Mouse (Mus musculus) small intestine, adult 2 months (tissue): ENCODE measurements around the gene Wdhd1. TPM values are rescaled to one million over a fixed set of nuclear protein-coding genes. Genes with fewer than 3 reads are reported as not detected.

Experiments
- H3K27ac ChIP-seq: fragments of 200-500 bp; 2 replicates; pipeline ENCODE4 v1.5.1; 2012; ENCODE audit warnings: low read depth, low read length, control low read depth, inconsistent platforms; ENCODE audit not compliant: insufficient read depth
- H3K27me3 ChIP-seq: fragments of 200-500 bp; 2 replicates; pipeline ENCODE4 v1.6.1; 2012; ENCODE audit warnings: mild to moderate bottlenecking, moderate library complexity, low read length, inconsistent platforms; ENCODE audit not compliant: control insufficient read depth, insufficient read depth
- H3K36me3 ChIP-seq: fragments of 200-500 bp; 2 replicates; pipeline ENCODE4 v1.6.1; 2012; ENCODE audit warnings: mild to moderate bottlenecking, low read length, control low read depth, inconsistent platforms; ENCODE audit not compliant: control insufficient read depth, insufficient read depth
- H3K4me1 ChIP-seq: fragments of 200-500 bp; 2 replicates; pipeline ENCODE4 v1.6.1; 2012; ENCODE audit warnings: low read length, inconsistent platforms, mixed read lengths; ENCODE audit not compliant: control insufficient read depth, insufficient read depth, insufficient read length
- H3K4me3 ChIP-seq: fragments of 200-500 bp; 2 replicates; pipeline ENCODE4 v1.5.1; 2012; ENCODE audit warnings: low read depth, mild to moderate bottlenecking, control low read depth, inconsistent platforms, low read length, moderate library complexity
- CTCF ChIP-seq: fragments of 200-500 bp; IDR thresholded peaks from 2 replicates; pipeline ENCODE4 v1.5.1; 2012; ENCODE audit warnings: low read depth, mild to moderate bottlenecking, control low read depth, inconsistent platforms, low read length, moderate library complexity, mixed read lengths; ENCODE audit not compliant: insufficient replicate concordance, insufficient read length; ENCODE audit errors: extremely low read depth
- POLR2A ChIP-seq: fragments of 200-500 bp; IDR thresholded peaks from 2 replicates; pipeline ENCODE4 v1.6.1; 2012; ENCODE audit warnings: low read depth, mild to moderate bottlenecking, control low read depth, inconsistent platforms, low read length, moderate library complexity
- WGBS: fragments of 180-500 bp; shearing (Covaris S2); methylation state at CpG from one replicate; pipeline ENCODE4 v1.1.7; 2018; 5-methylcytosine and 5-hydroxymethylcytosine counted together
- polyA plus RNA-seq: library from polyadenylated mRNA; depleted of rRNA; stranded (reverse); fragments of >200 nt; gene quantifications from 2 replicates; pipeline ENCODE4 v1.2.3, GENCODE M21; 2012

The Wdhd1 gene
- polyA plus RNA-seq, 1 experiment = 1.3 TPM

DNA sequence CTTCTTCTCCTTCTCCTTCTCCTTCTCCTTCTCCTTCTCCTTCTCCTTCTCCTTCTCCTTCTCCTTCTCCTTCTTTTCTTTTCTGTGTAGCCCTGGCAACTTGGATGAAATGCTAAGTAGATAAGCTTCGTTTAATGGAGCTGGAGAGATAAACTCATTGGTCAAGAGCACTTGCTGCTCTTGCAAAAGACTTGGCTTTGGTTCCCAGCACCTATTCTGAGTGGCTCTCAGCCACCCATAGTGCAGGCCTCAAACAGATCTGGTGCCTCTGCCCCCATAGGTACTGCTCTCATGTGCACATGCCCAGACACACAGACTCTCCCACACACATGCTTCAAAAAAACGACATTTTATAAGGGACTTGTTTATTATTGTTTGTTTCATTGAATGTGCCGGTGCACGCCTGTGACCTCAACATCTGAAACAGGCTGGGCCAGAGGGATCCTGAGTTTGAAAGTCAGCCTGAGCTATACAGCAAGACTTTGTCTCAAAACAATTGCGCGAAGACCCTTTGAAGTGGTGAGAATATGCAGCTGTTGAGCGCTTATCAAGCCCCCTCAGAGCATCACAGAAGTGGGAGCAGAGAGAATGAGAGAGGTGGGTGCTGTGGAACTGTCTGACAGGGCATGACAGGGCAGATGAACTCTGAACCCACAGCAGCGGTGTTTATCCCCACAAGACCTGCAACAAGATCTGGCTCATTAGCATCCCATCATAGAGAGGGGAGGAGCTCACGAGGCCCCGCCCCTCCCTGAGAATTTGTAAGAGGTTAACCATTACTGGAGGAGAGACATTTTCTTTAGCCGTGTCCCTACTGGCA, 53.8 kb downstream of the Wdhd1 start:
- no peaks in the 10 kb centered on the region for H3K4me1 ChIP-seq
- H3K4me3 ChIP-seq = no peak overlapping the region
- TF ChIP-seq POLR2A (no peak), CTCF (no peak)
- no peaks in the 10 kb centered on the region for H3K36me3 ChIP-seq
- WGBS = 69% methylated on average over 11 of the region's 11 CpGs
- no peaks in the 10 kb centered on the region for H3K27me3 ChIP-seq
- no peak overlapping the region for H3K27ac ChIP-seq

GRCm38 (mm10) chr14:47221567-47221966, 55.1 kb downstream of the Wdhd1 start:
- Histone ChIP-seq H3K4me1 (no peaks in the 10 kb centered on the region), H3K4me3 (no peak overlapping the region), H3K27me3 (no peaks in the 10 kb centered on the region), H3K27ac (no peak overlapping the region), H3K36me3 (no peaks in the 10 kb centered on the region)
- 83% methylated on average over 11 of the region's 11 CpGs for WGBS
- TF ChIP-seq POLR2A = no peak
- no peak for TF ChIP-seq CTCF

- H3K4me1 ChIP-seq = no peaks in the 10 kb centered on the region
- no peaks in the 10 kb centered on the region for H3K27me3 ChIP-seq
- TF ChIP-seq POLR2A (no peak), CTCF (no peak)
- H3K4me3 ChIP-seq = no peak overlapping the region
- WGBS = 83% methylated on average over 8 of the region's 8 CpGs
- H3K27ac ChIP-seq = no peak overlapping the region
- no peaks in the 10 kb centered on the region for H3K36me3 ChIP-seq
Observed at GRCm38 (mm10) chr14:47220231-47221025, 56.2 kb downstream of the Wdhd1 start.

DNA sequence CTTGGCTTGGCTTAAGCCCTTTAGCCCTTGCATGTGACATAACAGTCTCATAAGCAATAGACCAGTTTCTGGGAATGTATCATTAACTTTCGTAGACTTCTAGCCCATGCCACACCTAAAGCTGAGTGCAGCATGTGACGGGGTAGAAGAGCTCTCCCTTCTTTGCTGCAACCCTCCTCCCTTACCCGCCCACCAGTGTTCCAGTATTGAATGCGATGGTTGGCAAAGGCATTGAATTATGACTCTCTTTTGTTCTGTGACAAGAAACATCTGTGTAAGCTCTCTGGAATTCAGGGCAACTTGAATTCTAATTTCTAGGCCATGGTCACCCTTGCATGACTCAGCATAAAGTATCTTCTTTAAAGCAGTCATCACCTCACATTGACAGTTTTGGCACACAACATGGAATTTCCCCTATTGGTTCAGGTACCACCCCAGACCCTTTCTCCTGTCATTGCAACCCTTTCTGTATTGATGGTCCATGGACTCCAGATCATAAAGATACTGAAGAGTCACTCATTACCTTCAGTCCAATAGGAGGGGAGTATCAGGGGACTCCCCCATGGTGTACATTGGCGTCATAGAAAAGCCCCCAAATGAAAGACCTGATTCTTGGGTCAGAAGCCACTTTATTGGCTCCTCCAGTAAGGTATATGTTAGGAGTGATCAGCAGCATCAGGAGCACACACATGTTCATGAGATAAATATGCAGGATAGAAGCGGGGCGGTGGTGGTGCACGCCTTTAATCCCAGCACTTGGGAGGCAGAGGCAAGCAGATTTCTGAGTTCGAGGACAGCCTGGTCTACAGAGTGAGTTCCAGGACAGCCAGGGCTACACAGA, 57.7 kb downstream of the Wdhd1 start:
- WGBS = 88% methylated on average over 9 of the region's 9 CpGs
- Histone ChIP-seq H3K27me3 (no peaks in the 10 kb centered on the region), H3K4me1 (no peaks in the 10 kb centered on the region; the same call in 1 of the 2 replicates), H3K27ac (no peak overlapping the region), H3K4me3 (no peak overlapping the region), H3K36me3 (no peaks in the 10 kb centered on the region)
- no peak for TF ChIP-seq POLR2A
- no peak for TF ChIP-seq CTCF

DNA sequence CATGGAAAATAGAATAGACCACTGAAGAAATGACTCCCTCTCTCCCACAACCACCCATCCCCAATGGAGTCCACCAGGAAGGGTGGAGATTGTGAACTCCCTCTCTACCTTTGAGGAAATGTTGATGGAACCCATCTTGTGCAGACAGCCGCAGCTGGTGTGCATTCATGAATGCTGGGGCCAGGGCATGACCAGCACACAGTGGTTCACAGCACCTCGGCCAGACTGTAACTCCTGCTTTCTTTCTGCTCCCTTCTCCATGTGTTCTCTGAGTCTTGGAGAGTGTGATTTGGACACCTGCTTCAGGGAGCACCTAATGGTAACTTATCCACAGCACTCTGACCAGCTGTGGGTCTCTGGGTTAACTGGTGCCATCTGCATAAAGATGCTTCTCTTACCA, 60.1 kb downstream of the Wdhd1 start:
- WGBS = 81% methylated on average over 2 of the region's 2 CpGs
- Histone ChIP-seq H3K27me3 (no peaks in the 10 kb centered on the region), H3K36me3 (no peaks in the 10 kb centered on the region), H3K4me1 (peaks cover 3% of the 10 kb centered on the region; the same call in 1 of the 2 replicates), H3K27ac (no peak overlapping the region), H3K4me3 (no peak overlapping the region)
- TF ChIP-seq POLR2A (no peak), CTCF (no peak)

DNA sequence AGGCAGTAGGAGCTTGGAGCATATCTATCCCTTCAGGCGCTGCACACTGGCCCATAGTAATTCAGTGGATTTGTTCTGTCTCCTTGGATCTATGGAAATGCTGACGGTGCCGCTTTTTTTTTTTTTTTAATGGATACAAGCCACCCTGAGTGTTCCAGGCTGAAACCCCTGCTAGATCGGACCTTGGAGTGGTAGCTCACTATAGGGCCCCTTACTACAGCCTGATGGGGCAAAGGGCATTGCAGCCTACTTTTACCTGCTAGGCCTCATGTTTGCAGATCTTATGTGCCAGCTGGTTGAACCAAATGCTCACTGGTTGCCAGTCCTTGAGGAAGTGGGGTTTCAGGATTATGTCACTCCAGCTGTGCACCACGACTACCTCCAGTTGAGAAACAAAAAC, 62.3 kb downstream of the Wdhd1 start:
- WGBS = 44% methylated on average over 5 of the region's 5 CpGs
- no peak overlapping the region for H3K27ac ChIP-seq
- H3K27me3 ChIP-seq = no peaks in the 10 kb centered on the region

GRCm38 (mm10) chr14:47213305-47213704, 63.4 kb downstream of the Wdhd1 start:
- no peak overlapping the region for H3K4me3 ChIP-seq
- no peak overlapping the region for H3K27ac ChIP-seq
- 60% methylated on average over 4 of the region's 4 CpGs for WGBS

More for the DNA sequence above, 62.3 kb downstream of the Wdhd1 start:
- TF ChIP-seq POLR2A (no peak), CTCF (no peak)
- Histone ChIP-seq H3K4me3 (no peak overlapping the region), H3K36me3 (no peaks in the 10 kb centered on the region), H3K4me1 (peaks cover 6% of the 10 kb centered on the region; the same call in 1 of the 2 replicates)

More at GRCm38 (mm10) chr14:47213305-47213704, 63.4 kb downstream of the Wdhd1 start:
- Histone ChIP-seq H3K4me1 (peaks cover 11% of the 10 kb centered on the region; the same call in 1 of the 2 replicates), H3K27me3 (no peaks in the 10 kb centered on the region), H3K36me3 (no peaks in the 10 kb centered on the region)
- TF ChIP-seq CTCF = no peak
- TF ChIP-seq POLR2A = no peak
